Mouse (Mus musculus) ES-Bruce4 (cell line): ENCODE results near the gene Odf3l1.

Experiments used
- CTCF ChIP-seq: IDR thresholded peaks from one replicate; pipeline ENCODE4 v1.8.1; 2011; ENCODE audit warnings: low read depth, low read length
- EP300 ChIP-seq: IDR thresholded peaks from 2 replicates; pipeline ENCODE4 v1.6.1; 2011; ENCODE audit warnings: low read depth, low read length; ENCODE audit not compliant: insufficient read depth

DNA sequence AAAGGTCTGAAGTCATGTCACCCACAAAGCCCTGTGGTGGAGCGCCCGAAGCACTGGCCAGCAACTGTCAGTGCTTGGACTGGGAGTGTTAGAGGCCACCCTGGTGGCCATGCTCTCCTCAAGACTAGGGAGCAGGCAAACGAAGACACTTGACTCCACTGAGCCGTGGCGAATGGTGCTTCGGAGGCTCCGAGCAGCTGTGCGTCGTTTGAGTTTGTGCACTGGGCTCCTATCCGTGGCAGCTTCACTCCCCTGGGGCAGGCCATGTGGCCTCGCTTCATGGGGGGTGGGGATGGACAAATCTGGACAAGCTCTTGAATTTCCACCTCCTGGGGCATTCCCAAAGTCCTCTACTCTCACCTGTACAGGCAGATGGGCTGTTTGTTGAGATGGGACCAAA is 34.9 kb upstream of the Odf3l1 start:
- TF ChIP-seq EP300 (no peak), CTCF (no peak)
